Mouse (Mus musculus): ENCODE data around the gene Klhl32. TPM values are rescaled to one million over a fixed set of nuclear protein-coding genes. Genes with fewer than 3 reads are reported as not detected.
"Not testable (repeated sequence)": the region's sequence is repeated elsewhere in the genome, so short reads cannot be mapped to it uniquely, and the experiment has no call there.

Klhl32 gene
- total RNA-seq, 4 experiments from 2014 or later = 16.5 to 20.4 (median 18.2) TPM

- peak in 1 of 2 experiments; percentile 44 for DNase-seq (ENCODE audit: low spot score in 2 of 2)
Measured at GRCm38 (mm10) chr4:24796229-24796628, 54.7 kb downstream of the Klhl32 start.

GRCm38 (mm10) chr4:24795180-24795579 is 55.7 kb downstream of the Klhl32 start:
- DNase-seq (ENCODE audit: low spot score in 2 of 2) = no peak

GRCm38 (mm10) chr4:24793726-24794345 is 57.1 kb downstream of the Klhl32 start:
- DNase-seq (ENCODE audit: low spot score in 2 of 2) = no peak

- DNase-seq (ENCODE audit: low spot score in 2 of 2) = no peak
Measured at GRCm38 (mm10) chr4:24792416-24792981, 58.4 kb downstream of the Klhl32 start.

GRCm38 (mm10) chr4:24789331-24789730 is 61.6 kb downstream of the Klhl32 start:
- DNase-seq (ENCODE audit: low spot score in 2 of 2) = no peak

- no peak for DNase-seq (ENCODE audit: low spot score in 2 of 2)
Measured at GRCm38 (mm10) chr4:24785757-24786532, 65.0 kb downstream of the Klhl32 start.

- DNase-seq (ENCODE audit: low spot score in 2 of 2) = no peak
Measured at GRCm38 (mm10) chr4:24765919-24766318, 85.0 kb downstream of the Klhl32 start.

- DNase-seq (ENCODE audit: low spot score in 2 of 2) = no peak
Measured at GRCm38 (mm10) chr4:24765469-24765868, 85.5 kb downstream of the Klhl32 start.

GRCm38 (mm10) chr4:24764558-24764957 is 86.4 kb downstream of the Klhl32 start:
- DNase-seq (ENCODE audit: low spot score in 2 of 2) = peak; percentile 19 to 29

- no peak for DNase-seq (ENCODE audit: low spot score in 2 of 2)
Measured at GRCm38 (mm10) chr4:24763451-24763850, 87.5 kb downstream of the Klhl32 start.

- peak; percentile 63 to 67 for DNase-seq (ENCODE audit: low spot score in 2 of 2)
Measured at GRCm38 (mm10) chr4:24758954-24759353, 92.0 kb downstream of the Klhl32 start.

- DNase-seq (ENCODE audit: low spot score in 2 of 2) = peak in 1 of 2 experiments; percentile 11
Measured at GRCm38 (mm10) chr4:24752517-24753208, 98.3 kb downstream of the Klhl32 start.

- DNase-seq (ENCODE audit: low spot score in 2 of 2) = no peak
Measured at GRCm38 (mm10) chr4:24737080-24737479, 113.8 kb downstream of the Klhl32 start.

GRCm38 (mm10) chr4:24720834-24721233 is 130.1 kb downstream of the Klhl32 start:
- DNase-seq (ENCODE audit: low spot score in 2 of 2) = peak; percentile 14 to 63

GRCm38 (mm10) chr4:24715559-24715958 is 135.4 kb downstream of the Klhl32 start:
- DNase-seq (ENCODE audit: low spot score in 2 of 2) = no peak

- no peak for DNase-seq (ENCODE audit: low spot score in 2 of 2)
Measured at GRCm38 (mm10) chr4:24714367-24714766, 136.6 kb downstream of the Klhl32 start.

- peak in 1 of 2 experiments; percentile 12 for DNase-seq (ENCODE audit: low spot score in 2 of 2)
Measured at GRCm38 (mm10) chr4:24698528-24699117, 152.3 kb downstream of the Klhl32 start.

GRCm38 (mm10) chr4:24680080-24680479 is 170.8 kb downstream of the Klhl32 start:
- no peak for DNase-seq (ENCODE audit: low spot score in 2 of 2)

GRCm38 (mm10) chr4:24670007-24670406 is 180.9 kb downstream of the Klhl32 start:
- DNase-seq (ENCODE audit: low spot score in 2 of 2) = no peak

- DNase-seq (ENCODE audit: low spot score in 2 of 2) = peak in 1 of 2 experiments; percentile 18
Measured at GRCm38 (mm10) chr4:24659218-24659617, 191.7 kb downstream of the Klhl32 start.

GRCm38 (mm10) chr4:24644735-24645134 is 206.2 kb downstream of the Klhl32 start:
- DNase-seq (ENCODE audit: low spot score in 2 of 2) = not testable (repeated sequence)
